Mouse (Mus musculus): Measurements from ENCODE around the gene Prss43. TPM values are rescaled to one million over a fixed set of nuclear protein-coding genes. Genes with fewer than 3 reads are reported as not detected.
A peak's percentile ranks its signal among the peaks of the same experiment; 100 is the strongest.
"Not testable (repeated sequence)": the region's sequence is repeated elsewhere in the genome, so short reads cannot be mapped to it uniquely, and the experiment has no call there.

Gene Prss43
- total RNA-seq, 1 experiment = 0.09 TPM

- no peaks in the 10 kb centered on the region for H3K36me3 ChIP-seq (ENCODE audit: control insufficient read depth, insufficient read depth, low read length, poor library complexity, severe bottlenecking)
- DNase-seq (ENCODE audit: low read depth, low spot score) = no peak
- no peak within 1 kb of the TSS for H3K27ac ChIP-seq (ENCODE audit: insufficient read depth, low read depth, low read length, poor library complexity, severe bottlenecking)
- H3K4me3 ChIP-seq (ENCODE audit: insufficient read depth in 1 of 2, low read depth in 1 of 2, low read length in 2 of 2, poor library complexity in 1 of 2, severe bottlenecking in 1 of 2) = peak within 1 kb of the TSS; percentile 42 to 54; a peak in 3 of 4 replicates
- no peaks in the 10 kb centered on the region for H3K9me3 ChIP-seq (ENCODE audit: control insufficient read depth, insufficient read depth, low read depth, low read length)
- in situ Hi-C loops (cut with MboI; ENCODE audit: low sequenced_read_pairs in 2 of 2, unreplicated experiment in 2 of 2) = no loop called here
- H3K9ac ChIP-seq (ENCODE audit: insufficient read depth, low read depth, low read length, poor library complexity, severe bottlenecking) = 0 out of 2 replicates have a peak within 1 kb of the TSS, but pooled peaks have one; percentile 30
- TF ChIP-seq ZC3H11A (IDR thresholded peaks at IDR 0.05; ENCODE audit: borderline replicate concordance, low read depth, low read length) = no peak
- TF ChIP-seq ZNF384 (IDR thresholded peaks at IDR 0.05; ENCODE audit: low read depth, low read length) = no peak
- TF ChIP-seq HCFC1 (IDR thresholded peaks at IDR 0.05; ENCODE audit: borderline replicate concordance, insufficient read depth, low read length) = no peak
- no peak for TF ChIP-seq CHD2 (IDR thresholded peaks at IDR 0.05; ENCODE audit: low read depth, low read length)
- TF ChIP-seq MAFK (IDR thresholded peaks at IDR 0.05; ENCODE audit: insufficient read depth, low read depth, low read length) = no peak
- peaks cover 0 to 5% of the 10 kb centered on the region in 2 experiments; a peak in 2 of 4 replicates for H3K4me1 ChIP-seq (ENCODE audit: control insufficient read depth in 2 of 2, insufficient read depth in 2 of 2, low read length in 2 of 2, poor library complexity in 1 of 2)
Measured at GRCm38 (mm10) chr9:110813789-110814188, 12.7 kb upstream of the Prss43 start, which contains the start of gene Prss44. TSS of gene Prss44 (plus strand) at chr9:110813994.

GRCm38 (mm10) chr9:110820546-110820945, 5.9 kb upstream of the Prss43 start:
- in situ Hi-C loops (cut with MboI; ENCODE audit: low sequenced_read_pairs in 2 of 2, unreplicated experiment in 2 of 2) = not testable (repeated sequence)

GRCm38 (mm10) chr9:110821436-110821835, 5.1 kb upstream of the Prss43 start:
- TF ChIP-seq ZC3H11A (IDR thresholded peaks at IDR 0.05; ENCODE audit: borderline replicate concordance, low read depth, low read length) (no peak), HCFC1 (IDR thresholded peaks at IDR 0.05; ENCODE audit: borderline replicate concordance, insufficient read depth, low read length) (no peak), ZNF384 (IDR thresholded peaks at IDR 0.05; ENCODE audit: low read depth, low read length) (no peak), CHD2 (IDR thresholded peaks at IDR 0.05; ENCODE audit: low read depth, low read length) (no peak), MAFK (IDR thresholded peaks at IDR 0.05; ENCODE audit: insufficient read depth, low read depth, low read length) (no peak)
- Histone ChIP-seq H3K9me3 (ENCODE audit: control insufficient read depth, insufficient read depth, low read depth, low read length) (no peaks in the 10 kb centered on the region), H3K4me3 (ENCODE audit: insufficient read depth in 1 of 2, low read depth in 1 of 2, low read length in 2 of 2, poor library complexity in 1 of 2, severe bottlenecking in 1 of 2) (no peak overlapping the region)

More at GRCm38 (mm10) chr9:110820546-110820945, 5.9 kb upstream of the Prss43 start:
- not testable (repeated sequence) for H3K9ac ChIP-seq (ENCODE audit: insufficient read depth, low read depth, low read length, poor library complexity, severe bottlenecking); H3K4me3 ChIP-seq (ENCODE audit: insufficient read depth in 1 of 2, low read depth in 1 of 2, low read length in 2 of 2, poor library complexity in 1 of 2, severe bottlenecking in 1 of 2); H3K4me1 ChIP-seq (ENCODE audit: control insufficient read depth in 2 of 2, insufficient read depth in 2 of 2, low read length in 2 of 2, poor library complexity in 1 of 2); DNase-seq (ENCODE audit: low read depth, low spot score); H3K36me3 ChIP-seq (ENCODE audit: control insufficient read depth, insufficient read depth, low read length, poor library complexity, severe bottlenecking); H3K9me3 ChIP-seq (ENCODE audit: control insufficient read depth, insufficient read depth, low read depth, low read length); H3K27ac ChIP-seq (ENCODE audit: insufficient read depth, low read depth, low read length, poor library complexity, severe bottlenecking)

GRCm38 (mm10) chr9:110825426-110825825, 1.1 kb upstream of the Prss43 start:
- no peak for TF ChIP-seq ZNF384 (IDR thresholded peaks at IDR 0.05; ENCODE audit: low read depth, low read length)
- TF ChIP-seq MAFK (IDR thresholded peaks at IDR 0.05; ENCODE audit: insufficient read depth, low read depth, low read length) = no peak
- TF ChIP-seq HCFC1 (IDR thresholded peaks at IDR 0.05; ENCODE audit: borderline replicate concordance, insufficient read depth, low read length) = no peak
- TF ChIP-seq ZC3H11A (IDR thresholded peaks at IDR 0.05; ENCODE audit: borderline replicate concordance, low read depth, low read length) = no peak
- TF ChIP-seq CHD2 (IDR thresholded peaks at IDR 0.05; ENCODE audit: low read depth, low read length) = no peak
- in situ Hi-C loops (cut with MboI; ENCODE audit: low sequenced_read_pairs in 2 of 2, unreplicated experiment in 2 of 2) = no loop called here
- Histone ChIP-seq H3K9me3 (ENCODE audit: control insufficient read depth, insufficient read depth, low read depth, low read length) (no peaks in the 10 kb centered on the region), H3K4me3 (ENCODE audit: insufficient read depth in 1 of 2, low read depth in 1 of 2, low read length in 2 of 2, poor library complexity in 1 of 2, severe bottlenecking in 1 of 2) (no peak overlapping the region), H3K9ac (ENCODE audit: insufficient read depth, low read depth, low read length, poor library complexity, severe bottlenecking) (no peak overlapping the region), H3K36me3 (ENCODE audit: control insufficient read depth, insufficient read depth, low read length, poor library complexity, severe bottlenecking) (no peaks in the 10 kb centered on the region), H3K27ac (ENCODE audit: insufficient read depth, low read depth, low read length, poor library complexity, severe bottlenecking) (no peak overlapping the region), H3K4me1 (ENCODE audit: control insufficient read depth in 2 of 2, insufficient read depth in 2 of 2, low read length in 2 of 2, poor library complexity in 1 of 2) (peaks cover 0 to 4% of the 10 kb centered on the region in 2 experiments; a peak in 1 of 4 replicates)
- DNase-seq (ENCODE audit: low read depth, low spot score) = no peak

More at GRCm38 (mm10) chr9:110821436-110821835, 5.1 kb upstream of the Prss43 start:
- Histone ChIP-seq H3K9ac (ENCODE audit: insufficient read depth, low read depth, low read length, poor library complexity, severe bottlenecking) (no peak overlapping the region), H3K36me3 (ENCODE audit: control insufficient read depth, insufficient read depth, low read length, poor library complexity, severe bottlenecking) (no peaks in the 10 kb centered on the region), H3K4me1 (ENCODE audit: control insufficient read depth in 2 of 2, insufficient read depth in 2 of 2, low read length in 2 of 2, poor library complexity in 1 of 2) (no peaks in the 10 kb centered on the region), H3K27ac (ENCODE audit: insufficient read depth, low read depth, low read length, poor library complexity, severe bottlenecking) (no peak overlapping the region)
- DNase-seq (ENCODE audit: low read depth, low spot score) = no peak
- in situ Hi-C loops (cut with MboI; ENCODE audit: low sequenced_read_pairs in 2 of 2, unreplicated experiment in 2 of 2) = no loop called here

- H3K9me3 ChIP-seq (ENCODE audit: control insufficient read depth, insufficient read depth, low read depth, low read length) = no peaks in the 10 kb centered on the region
- no peak overlapping the region for H3K27ac ChIP-seq (ENCODE audit: insufficient read depth, low read depth, low read length, poor library complexity, severe bottlenecking)
- H3K36me3 ChIP-seq (ENCODE audit: control insufficient read depth, insufficient read depth, low read length, poor library complexity, severe bottlenecking) = no peaks in the 10 kb centered on the region
- peaks cover 0 to 4% of the 10 kb centered on the region in 2 experiments; a peak in 1 of 4 replicates for H3K4me1 ChIP-seq (ENCODE audit: control insufficient read depth in 2 of 2, insufficient read depth in 2 of 2, low read length in 2 of 2, poor library complexity in 1 of 2)
- in situ Hi-C loops (cut with MboI; ENCODE audit: low sequenced_read_pairs in 2 of 2, unreplicated experiment in 2 of 2) = no loop called here
- H3K4me3 ChIP-seq (ENCODE audit: insufficient read depth in 1 of 2, low read depth in 1 of 2, low read length in 2 of 2, poor library complexity in 1 of 2, severe bottlenecking in 1 of 2) = no peak overlapping the region
- DNase-seq (ENCODE audit: low read depth, low spot score) = no peak
- no peak overlapping the region for H3K9ac ChIP-seq (ENCODE audit: insufficient read depth, low read depth, low read length, poor library complexity, severe bottlenecking)
- no peak for TF ChIP-seq MAFK (IDR thresholded peaks at IDR 0.05; ENCODE audit: insufficient read depth, low read depth, low read length)
- no peak for TF ChIP-seq ZC3H11A (IDR thresholded peaks at IDR 0.05; ENCODE audit: borderline replicate concordance, low read depth, low read length)
- TF ChIP-seq ZNF384 (IDR thresholded peaks at IDR 0.05; ENCODE audit: low read depth, low read length) = no peak
- no peak for TF ChIP-seq HCFC1 (IDR thresholded peaks at IDR 0.05; ENCODE audit: borderline replicate concordance, insufficient read depth, low read length)
- no peak for TF ChIP-seq CHD2 (IDR thresholded peaks at IDR 0.05; ENCODE audit: low read depth, low read length)
Measured at GRCm38 (mm10) chr9:110825832-110826231, 658 bp upstream of the Prss43 start.
